Mouse (Mus musculus): ENCODE measurements around the gene Skp2.

Skp2 gene

GRCm38 (mm10) chr15:9113556-9113955 lies 41.7 kb downstream of the Skp2 start:
- no peak for DNase-seq (ENCODE audit: low read depth, low spot score)

DNA sequence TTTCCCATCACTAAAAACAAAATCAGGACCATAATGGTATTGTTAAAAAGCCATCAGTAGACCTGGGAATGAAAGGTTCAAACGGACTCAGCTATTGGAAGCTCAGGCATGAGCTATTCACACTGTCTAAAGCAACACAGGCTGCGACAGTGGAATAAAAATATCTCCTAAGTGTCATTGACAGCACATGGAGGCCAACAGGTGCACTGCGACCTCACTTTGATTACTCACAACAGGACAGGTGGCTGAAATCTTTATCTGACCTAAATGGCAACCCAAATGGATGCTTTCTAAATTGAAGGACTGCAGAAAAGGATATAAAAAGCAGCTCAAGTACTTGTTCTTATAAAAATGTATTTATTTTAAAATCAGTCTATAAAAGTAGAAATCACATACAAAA lies 43.6 kb downstream of the Skp2 start:
- no peak for DNase-seq (ENCODE audit: low read depth, low spot score)

DNA sequence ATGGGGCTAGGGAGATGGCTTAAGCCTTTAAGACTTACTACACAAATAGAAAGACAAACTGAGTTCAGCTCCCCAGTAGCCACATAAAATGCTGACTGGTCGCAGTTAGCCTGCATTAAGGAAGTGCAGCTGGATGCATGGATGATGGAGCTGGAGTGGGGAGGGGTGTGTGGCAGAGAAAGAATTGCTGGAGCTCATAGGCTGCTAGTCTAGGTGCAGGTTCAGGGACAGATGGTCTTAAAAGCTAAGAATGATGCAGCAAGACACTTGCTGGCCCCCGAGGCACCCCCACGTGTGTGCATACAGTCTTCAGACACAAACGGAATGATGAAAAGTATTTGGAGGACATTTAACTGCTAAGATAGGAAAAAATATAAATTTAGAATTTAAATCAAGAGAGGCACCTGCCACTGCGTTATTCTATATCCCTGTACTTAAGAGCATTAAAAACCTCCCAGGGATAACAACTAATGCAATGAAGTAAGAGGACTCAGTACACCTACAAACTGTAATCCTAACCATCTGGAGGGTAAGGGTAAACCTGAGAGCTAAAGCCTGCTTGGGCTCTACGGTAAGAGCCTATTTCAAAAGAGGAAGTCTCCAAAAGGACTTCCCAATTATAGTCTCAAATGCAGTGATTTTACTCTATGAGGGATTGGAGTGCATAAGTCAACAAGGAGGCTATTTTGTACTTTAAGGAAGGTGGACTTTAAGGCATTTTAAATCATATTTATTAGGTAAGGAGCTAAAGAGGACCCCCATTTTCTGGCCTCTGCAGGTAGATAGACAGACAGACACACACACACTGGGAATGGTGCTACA lies 44.5 kb downstream of the Skp2 start:
- DNase-seq (ENCODE audit: low read depth, low spot score): peak; percentile 74

DNA sequence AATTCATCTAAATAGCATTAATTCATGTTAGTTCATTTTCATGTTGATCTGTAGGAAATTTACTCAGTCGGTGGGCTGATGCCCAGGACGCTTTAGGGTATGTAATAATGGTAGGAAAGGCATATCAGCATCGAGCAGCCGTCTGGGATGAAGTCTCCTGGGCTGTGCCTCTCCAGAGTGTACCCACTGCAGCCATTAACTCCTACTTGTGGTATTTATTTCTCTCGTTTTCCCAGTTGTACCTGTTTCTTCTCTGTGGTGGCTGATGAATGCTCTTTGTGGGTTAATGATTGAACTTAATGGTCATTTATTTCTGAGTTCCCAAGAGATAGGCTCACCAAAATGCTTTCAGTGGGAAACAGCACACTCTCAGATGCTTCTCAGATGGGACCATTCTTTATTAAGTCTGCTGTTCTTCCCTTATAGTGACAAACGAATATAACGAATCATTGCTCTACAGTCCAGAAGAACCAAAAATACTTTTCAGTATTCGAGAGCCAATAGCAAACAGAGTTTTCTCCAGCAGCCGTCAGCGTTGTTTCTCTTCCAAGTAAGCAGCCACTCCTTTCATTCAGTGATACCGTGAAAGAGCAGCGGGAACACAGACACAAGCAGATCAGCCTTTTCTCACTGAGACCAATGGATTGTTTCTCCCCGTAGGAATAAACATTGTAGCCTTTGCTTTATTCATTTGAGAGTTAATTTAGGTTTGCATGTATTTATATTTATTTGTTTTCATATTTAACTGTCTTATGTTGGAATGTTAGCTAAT lies 48.7 kb downstream of the Skp2 start:
- DNase-seq (ENCODE audit: low read depth, low spot score): no peak

- no peak for DNase-seq (ENCODE audit: low read depth, low spot score)
Observed at GRCm38 (mm10) chr15:9100446-9101077, 54.7 kb downstream of the Skp2 start.

GRCm38 (mm10) chr15:9096865-9097264 lies 58.4 kb downstream of the Skp2 start:
- DNase-seq (ENCODE audit: low read depth, low spot score): peak; percentile 53

- DNase-seq (ENCODE audit: low read depth, low spot score): no peak
Observed at GRCm38 (mm10) chr15:9094366-9094750, 60.9 kb downstream of the Skp2 start.

- no peak for DNase-seq (ENCODE audit: low read depth, low spot score)
Observed at GRCm38 (mm10) chr15:9093598-9094365, 61.4 kb downstream of the Skp2 start.

GRCm38 (mm10) chr15:9090662-9091061 lies 64.6 kb downstream of the Skp2 start:
- DNase-seq (ENCODE audit: low read depth, low spot score): no peak

DNA sequence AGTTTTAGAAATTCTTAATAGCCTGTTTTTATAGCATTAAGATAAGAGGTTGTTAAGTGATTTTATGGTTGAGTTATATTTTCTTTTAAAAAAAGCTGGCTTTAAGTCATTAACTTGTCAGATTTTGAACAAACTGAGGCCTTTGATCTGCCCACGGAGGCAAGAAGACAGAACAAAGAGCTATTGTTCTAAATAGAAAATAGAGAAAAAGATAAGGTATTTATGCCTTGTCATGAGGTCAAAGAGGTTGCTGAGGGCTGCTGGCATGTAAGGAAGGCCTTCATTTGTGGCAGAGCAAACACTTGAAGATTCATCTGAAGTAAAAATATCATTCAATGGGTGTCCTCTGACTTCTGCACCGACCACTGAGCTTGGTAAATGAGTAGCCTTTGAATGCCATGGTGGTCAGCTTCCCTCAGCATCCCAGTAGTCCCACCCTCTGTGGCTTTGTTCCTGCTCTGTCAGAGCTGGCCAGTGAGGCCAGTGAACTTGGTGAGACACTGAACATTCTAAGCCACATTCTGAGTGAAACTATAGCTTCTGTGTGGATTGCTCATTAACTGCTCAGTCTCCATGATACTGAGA lies 66.0 kb downstream of the Skp2 start:
- no peak for DNase-seq (ENCODE audit: low read depth, low spot score)

DNA sequence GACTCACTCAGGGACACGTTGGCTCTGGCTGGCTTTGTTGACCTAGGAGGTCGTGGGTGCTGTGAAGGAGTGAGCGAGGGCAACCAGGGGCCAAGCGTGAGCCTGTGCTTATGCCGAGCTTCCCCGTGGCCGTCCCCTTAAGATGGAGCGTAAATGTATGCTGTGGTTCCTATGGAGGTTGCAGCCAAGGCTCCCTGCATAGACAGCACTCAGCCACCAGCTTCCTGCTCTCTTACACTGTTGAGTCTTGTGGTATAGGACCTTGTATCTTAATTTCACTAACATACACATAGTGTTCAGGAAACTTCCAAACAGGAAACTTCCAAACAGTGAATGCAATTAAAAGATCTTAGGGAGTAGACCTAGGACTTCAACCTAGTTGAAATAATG lies 66.5 kb downstream of the Skp2 start:
- DNase-seq (ENCODE audit: low read depth, low spot score): no peak

GRCm38 (mm10) chr15:9087895-9088682 lies 67.1 kb downstream of the Skp2 start:
- DNase-seq (ENCODE audit: low read depth, low spot score): peak; percentile 58

- DNase-seq (ENCODE audit: low read depth, low spot score): no peak
Observed at GRCm38 (mm10) chr15:9087421-9087820, 67.8 kb downstream of the Skp2 start.

DNA sequence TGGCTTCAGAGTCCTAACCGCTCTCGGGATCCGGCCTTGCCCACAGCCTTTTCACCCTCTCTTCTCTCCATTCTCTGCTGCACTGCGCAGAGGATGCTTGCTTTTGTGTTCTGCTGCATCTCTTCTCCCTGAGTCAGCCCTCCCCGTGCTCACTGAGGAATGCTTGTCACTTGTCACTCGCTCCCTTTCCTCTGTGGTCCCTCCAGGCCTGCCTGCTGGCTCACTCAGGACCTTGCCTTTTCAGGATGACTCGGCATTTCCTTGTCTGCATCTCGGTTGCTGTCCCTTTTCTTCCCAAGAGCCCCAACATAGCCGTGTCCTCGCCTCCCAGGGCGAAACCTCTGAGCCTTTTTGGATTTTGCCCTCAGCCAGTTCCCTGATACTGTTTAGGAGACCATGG lies 68.4 kb downstream of the Skp2 start:
- DNase-seq (ENCODE audit: low read depth, low spot score): no peak

DNA sequence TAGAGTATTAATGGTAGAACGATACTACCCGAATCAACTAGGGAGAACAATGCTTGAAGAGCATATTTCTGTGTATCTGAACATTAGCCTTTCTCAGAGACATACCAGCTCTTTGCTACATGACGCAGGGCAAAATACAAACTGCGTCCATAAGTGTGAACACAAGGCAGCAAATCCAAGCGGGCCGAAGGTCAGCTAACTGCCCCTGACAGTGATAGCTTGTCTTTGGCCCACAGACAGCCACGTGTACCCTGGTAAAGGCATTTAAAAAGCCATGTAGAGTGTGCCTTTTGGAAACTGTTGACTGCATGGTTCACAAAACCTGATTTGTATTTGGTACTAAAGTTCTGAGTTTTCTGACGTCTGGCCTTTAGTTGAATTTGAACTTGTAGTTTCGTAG lies 72.5 kb downstream of the Skp2 start:
- no peak for DNase-seq (ENCODE audit: low read depth, low spot score)

GRCm38 (mm10) chr15:9081294-9081693 lies 73.9 kb downstream of the Skp2 start:
- DNase-seq (ENCODE audit: low read depth, low spot score): no peak

GRCm38 (mm10) chr15:9080206-9080605 lies 75.0 kb downstream of the Skp2 start:
- DNase-seq (ENCODE audit: low read depth, low spot score): no peak

DNA sequence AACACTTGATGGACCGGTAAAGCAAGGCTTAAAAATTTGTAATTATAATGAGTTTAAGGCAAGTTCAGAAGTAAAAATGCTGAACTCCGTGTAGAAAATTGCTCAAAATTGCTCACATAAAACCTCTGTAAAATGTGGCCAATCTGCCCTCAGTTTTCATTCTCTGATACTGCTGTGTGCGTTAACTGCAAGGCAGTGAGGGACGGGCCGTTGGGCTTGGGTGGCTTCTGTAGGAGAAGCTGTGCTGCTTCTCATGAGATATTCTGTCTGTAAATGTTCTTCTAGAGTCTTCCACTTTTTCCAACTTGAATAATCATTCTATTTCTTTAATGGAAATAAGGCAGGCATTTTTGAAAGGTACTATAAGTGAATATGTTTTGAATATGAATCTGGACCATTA lies 75.6 kb downstream of the Skp2 start:
- no peak for DNase-seq (ENCODE audit: low read depth, low spot score)

GRCm38 (mm10) chr15:9078481-9079300 lies 76.5 kb downstream of the Skp2 start:
- no peak for DNase-seq (ENCODE audit: low read depth, low spot score)

Measured in retina, adult 2 months (tissue).